Mouse (Mus musculus) megakaryocyte, embryonic 14.5 days (primary cell): ENCODE measurements around the gene Sytl4. TPM values are rescaled to one million over a fixed set of nuclear protein-coding genes. Genes with fewer than 3 reads are reported as not detected.

Experiments used
- H3K27me3 ChIP-seq: replicated peaks from 2 replicates; pipeline ENCODE3; 2012; ENCODE audit warnings: inconsistent platforms
- H3K36me3 ChIP-seq: replicated peaks from 2 replicates; pipeline ENCODE3; 2012; ENCODE audit warnings: low read length, inconsistent platforms, mixed read lengths
- H3K4me1 ChIP-seq: 2 replicates; pipeline ENCODE4 v1.6.1; 2012; ENCODE audit warnings: inconsistent platforms
- H3K4me3 ChIP-seq: replicated peaks from 2 replicates; pipeline ENCODE3; 2012; ENCODE audit warnings: moderate library complexity, mild to moderate bottlenecking, inconsistent platforms
- H3K9me3 ChIP-seq: 2 replicates; pipeline ENCODE4 v1.6.1; 2012; ENCODE audit warnings: inconsistent platforms
- FLI1 ChIP-seq: IDR thresholded peaks from 2 replicates; pipeline ENCODE4 v1.6.1; 2012; ENCODE audit warnings: low read length, inconsistent platforms, mixed read lengths
- GATA1 ChIP-seq: IDR thresholded peaks from 3 replicates; pipeline ENCODE4 v1.6.1; 2012; ENCODE audit warnings: mixed read lengths, low read length, inconsistent platforms, borderline replicate concordance
- polyA plus RNA-seq: library from polyadenylated mRNA; stranded (reverse); fragments of >175 nt; gene quantifications from 2 replicates; pipeline ENCODE4 v1.2.3, GENCODE M21; 2012; ENCODE audit warnings: low replicate concordance; ENCODE audit not compliant: insufficient read depth

Gene Sytl4
- polyA plus RNA-seq, 1 experiment = 1.9 TPM

- Histone ChIP-seq H3K36me3 (no peaks in the 10 kb centered on the region), H3K9me3 (no peaks in the 10 kb centered on the region), H3K27me3 (peaks cover 2% of the 10 kb centered on the region), H3K4me3 (no peak overlapping the region), H3K4me1 (no peaks in the 10 kb centered on the region)
- TF ChIP-seq FLI1 (no peak), GATA1 (no peak)
Measured at GRCm38 (mm10) chrX:133887308-133887707, 94.3 kb downstream of the Sytl4 start.

Other genes starting within 250 kb of the Sytl4 start
- not detected in 2 replicates for gene Tnmd, start 130.8 kb downstream of the Sytl4 start, polyA plus RNA-seq
- 0.97 and 1.0 TPM in 2 replicates for gene Tspan6, start 83.4 kb downstream of the Sytl4 start, polyA plus RNA-seq
- gene Srpx2, start 73.4 kb downstream of the Sytl4 start, polyA plus RNA-seq = not detected in 2 replicates
- 11.3 and 17.9 TPM in 2 replicates for gene Cstf2, start 77.4 kb upstream of the Sytl4 start, polyA plus RNA-seq
- gene Xkrx, start 180.3 kb upstream of the Sytl4 start, polyA plus RNA-seq = not detected in 2 replicates
- gene Arl13a, start 205.7 kb upstream of the Sytl4 start, polyA plus RNA-seq = not detected in 2 replicates
- gene Nox1, start 240.1 kb upstream of the Sytl4 start, polyA plus RNA-seq = not detected in 2 replicates